Mouse (Mus musculus) myocyte (in vitro differentiated cells): ENCODE measurements around the gene Gpr19.

ENCODE experiments used
- MAX ChIP-seq: IDR thresholded peaks from one replicate; pipeline ENCODE4 v1.6.1; 2011; ENCODE audit warnings: low read depth, mild to moderate bottlenecking, control low read depth
- POLR2A ChIP-seq: IDR thresholded peaks from one replicate; pipeline ENCODE4 v1.6.1; 2011; ENCODE audit warnings: low read depth, mild to moderate bottlenecking, control low read depth, moderate library complexity; ENCODE audit not compliant: insufficient read length
- TCF12 ChIP-seq: IDR thresholded peaks from one replicate; pipeline ENCODE4 v1.6.1; 2011; ENCODE audit warnings: mild to moderate bottlenecking, control low read depth; ENCODE audit not compliant: poor library complexity, insufficient read depth, severe bottlenecking

GRCm38 (mm10) chr6:134927595-134928095 lies 29.3 kb upstream of the Gpr19 start:
- TF ChIP-seq POLR2A (no peak), MAX (no peak), TCF12 (no peak)
